Comparison of ENCODE assay signal across 13 mouse cellular contexts in genomic region chr7:27266515-27267128, GRCm38 (mm10). TPM values are rescaled to one million over a fixed set of nuclear protein-coding genes. Genes with fewer than 3 reads are reported as not detected.
DNase-seq lines count a peak whose midpoint lies in the region; ATAC-seq and TF ChIP-seq lines count a peak whose summit lies in the region.
"Had no signal": no experiment of that assay in that cellular context is flagged by ENCODE, and none has a peak within 500 bp of the region (broad histone marks: within the 10 kb centered on the region; RNA-seq: fewer than 3 reads in every experiment).

No protein-coding gene starts in this region.

- H3K27ac ChIP-seq in heart, embryonic 10.5 days: peak overlapping the region; percentile 72; the same call in 1 of the 2 replicates
- H3K27ac ChIP-seq in lung, embryonic 16.5 days (ENCODE audit: low read length): peak overlapping the region; percentile 67
- H3K27ac ChIP-seq in left cerebral cortex, adult 2 months: peak overlapping the region; percentile 70

- no peak for DNase-seq in heart, embryonic 10.5 days (ENCODE audit: low spot score)
- DNase-seq in heart, postnatal 10 days: no peak
- no peak for DNase-seq in lung, postnatal 14 days
- DNase-seq in left cerebral cortex, adult 2 months (ENCODE audit: extremely low spot score in 1 of 2, low spot score in 2 of 2): peak; percentile 74 to 89
- DNase-seq in right cerebral cortex, postnatal 36 days (ENCODE audit: low spot score in 2 of 2): peak; percentile 89 to 91
- no peak for DNase-seq in urinary bladder, adult 2 months (ENCODE audit: low spot score)
- DNase-seq: adrenal gland, postnatal 36 days; cerebellum, postnatal 14 days; gastrocnemius, postnatal 36 days; kidney, adult 8-10 months had no signal

- peaks cover 56% of the 10 kb centered on the region for H3K36me3 ChIP-seq in heart, embryonic 10.5 days
- peaks cover 41% of the 10 kb centered on the region for H3K36me3 ChIP-seq in lung, embryonic 16.5 days (ENCODE audit: control insufficient read depth, insufficient read depth, low read length)

- 0 out of 2 replicates have a peak overlapping the region, but pooled peaks have one; percentile 9 for H3K9ac ChIP-seq in lung, embryonic 16.5 days (ENCODE audit: low read length)

- peak; percentile 88 for ATAC-seq in lung, embryonic 16.5 days (ENCODE audit: low read depth)
- no peak for ATAC-seq in erythroid progenitor cell, adult 5-6 weeks (replicated peaks; ENCODE audit: low FRiP score, poor library complexity, severe bottlenecking)

- H3K4me2 ChIP-seq in lung, embryonic 16.5 days (ENCODE audit: low read depth, low read length): 0 out of 2 replicates have a peak overlapping the region, but pooled peaks have one; percentile 3
- H3K4me2 ChIP-seq: midbrain, embryonic 11.5 days had no signal

- no peaks in the 10 kb centered on the region for H3K9me3 ChIP-seq in heart, embryonic 10.5 days
- H3K9me3 ChIP-seq in lung, embryonic 16.5 days (ENCODE audit: control insufficient read depth, low read length): no peaks in the 10 kb centered on the region

- H3K4me3 ChIP-seq in heart, embryonic 10.5 days: peak overlapping the region; percentile 37
- no peak overlapping the region for H3K4me3 ChIP-seq in lung, embryonic 16.5 days (ENCODE audit: low read length)
- H3K4me3 ChIP-seq in left cerebral cortex, adult 2 months: no peak overlapping the region

- intact Hi-C loops in heart, postnatal 10 days (cut with DNase I): no loop called here
- intact Hi-C loops in left cerebral cortex, adult 2 months (cut with DNase I): no loop called here

- H3K27me3 ChIP-seq in heart, embryonic 10.5 days (ENCODE audit: insufficient read depth, poor library complexity, severe bottlenecking): no peaks in the 10 kb centered on the region
- H3K27me3 ChIP-seq in lung, embryonic 16.5 days (ENCODE audit: control insufficient read depth, insufficient read depth, low read depth, low read length): no peaks in the 10 kb centered on the region

- peaks cover 12% of the 10 kb centered on the region; the same call in 1 of the 2 replicates for H3K4me1 ChIP-seq in heart, embryonic 10.5 days
- peaks cover 14% of the 10 kb centered on the region for H3K4me1 ChIP-seq in lung, embryonic 16.5 days (replicated peaks; ENCODE audit: control insufficient read depth, insufficient read depth, low read length)

- TF ChIP-seq CTCF in left cerebral cortex, adult 2 months (IDR thresholded peaks at IDR 0.05): no peak

- 51% methylated on average over 20 of the region's 20 CpGs for WGBS in heart, embryonic 10.5 days
- 28% methylated on average over 20 of the region's 20 CpGs for WGBS in lung, embryonic 16.5 days

RNA-seq across cellular contexts. Expression of gene Numbl, which starts 8.4 kb away (rescaled TPM):
- 7.0 and 9.6 TPM in 2 replicates for polyA plus RNA-seq in heart, embryonic 10.5 days (2016; fragmentation: Nextera tagmentation; extraction: Ambion mirVana)
- 10 to 100 TPM; 10.7 to 13.8 TPM for total RNA-seq in heart, postnatal 10 days (2021)
- polyA plus RNA-seq in lung, embryonic 16.5 days (2015; fragmentation: Nextera tagmentation; extraction: Ambion mirVana): 14.8 and 14.9 TPM in 2 replicates
- 100 to 1,000 TPM; 117 to 135 TPM for total RNA-seq in left cerebral cortex, adult 2 months (2021)
- 0.72 TPM in 1 of 2 replicates, not detected in the other for total RNA-seq in erythroid progenitor cell, adult 5-6 weeks (2015; ENCODE audit: low replicate concordance)
- total RNA-seq in erythroid progenitor cell, adult 5-6 weeks (2017; ENCODE audit: low replicate concordance): under 0.01 and 2.0 TPM in 2 replicates
- polyA plus RNA-seq in urinary bladder, adult 2 months (2012; rRNA removed): 44.1 and 47.3 TPM in 2 replicates

RNA-seq across cellular contexts. Expression of gene Coq8b, which starts 33.8 kb away (rescaled TPM):
- 12.3 and 13.9 TPM in 2 replicates for polyA plus RNA-seq in heart, embryonic 10.5 days (2016; fragmentation: Nextera tagmentation; extraction: Ambion mirVana)
- total RNA-seq in heart, postnatal 10 days (2021): 10 to 100 TPM; 12.8 TPM
- 23.4 and 23.5 TPM in 2 replicates for polyA plus RNA-seq in lung, embryonic 16.5 days (2015; fragmentation: Nextera tagmentation; extraction: Ambion mirVana)
- 10 to 100 TPM; 35.4 to 36.2 TPM for total RNA-seq in left cerebral cortex, adult 2 months (2021)
- total RNA-seq in erythroid progenitor cell, adult 5-6 weeks (2015; ENCODE audit: low replicate concordance): 2.9 TPM in 1 of 2 replicates, not detected in the other
- 7.7 TPM in 1 of 2 replicates, not detected in the other for total RNA-seq in erythroid progenitor cell, adult 5-6 weeks (2017; ENCODE audit: low replicate concordance)
- polyA plus RNA-seq in urinary bladder, adult 2 months (2012; rRNA removed): 20.4 and 20.7 TPM in 2 replicates

RNA-seq across cellular contexts. Expression of gene Itpkc, which starts 38.2 kb away (rescaled TPM):
- 3.4 and 5.0 TPM in 2 replicates for polyA plus RNA-seq in heart, embryonic 10.5 days (2016; fragmentation: Nextera tagmentation; extraction: Ambion mirVana)
- 1 to 10 TPM; 4.2 to 4.5 TPM for total RNA-seq in heart, postnatal 10 days (2021)
- polyA plus RNA-seq in lung, embryonic 16.5 days (2015; fragmentation: Nextera tagmentation; extraction: Ambion mirVana): 4.1 and 4.3 TPM in 2 replicates
- 10 to 100 TPM; 11.7 to 12.6 TPM for total RNA-seq in left cerebral cortex, adult 2 months (2021)
- total RNA-seq in erythroid progenitor cell, adult 5-6 weeks (2015; ENCODE audit: low replicate concordance): 1.8 and 4.2 TPM in 2 replicates
- total RNA-seq in erythroid progenitor cell, adult 5-6 weeks (2017; ENCODE audit: low replicate concordance): 0.39 and 5.4 TPM in 2 replicates
- polyA plus RNA-seq in urinary bladder, adult 2 months (2012; rRNA removed): 9.9 and 11.6 TPM in 2 replicates

Comparison
In these comparisons a context has a peak if more than half of its experiments do, and no peak if none do; other contexts are left out.
1. DNase-seq: peak in left cerebral cortex, adult 2 months (2 of 2) and right cerebral cortex, postnatal 36 days (2 of 2); none in heart, embryonic 10.5 days (single experiment), heart, postnatal 10 days (0 of 2), lung, postnatal 14 days (single experiment) and urinary bladder, adult 2 months (single experiment).
2. RNA of gene Numbl, which starts 8.4 kb away (total RNA-seq): 117 to 135 TPM in left cerebral cortex, adult 2 months; 10.7 to 13.8 TPM in heart, postnatal 10 days and under 0.01 to 2.0 TPM in erythroid progenitor cell, adult 5-6 weeks; every median in the first group is over 4 times any median in the second.
3. Peak in every context shown above with its lines, with median percentiles within 50 percentile points of each other: H3K27ac ChIP-seq.